Mouse (Mus musculus) MEL (cell line): ENCODE data around the gene Tle3. TPM values are rescaled to one million over a fixed set of nuclear protein-coding genes. Genes with fewer than 3 reads are reported as not detected.
A peak's percentile ranks its signal among the peaks of the same experiment; 100 is the strongest.

ENCODE experiments used
- DNase-seq: peaks from one replicate; pipeline ENCODE4 v3.0.0; 2011; ENCODE audit warnings: low read depth, low spot score
- H3K27ac ChIP-seq: 2 replicates; pipeline ENCODE4 v1.5.1; 2012; ENCODE audit warnings: low read depth, mild to moderate bottlenecking, control low read depth, low read length, moderate library complexity; ENCODE audit not compliant: control insufficient read depth
- H3K27me3 ChIP-seq, 2 experiments: fragments of 150-350 bp in 1 of 2; sonication (generic) in 1 of 2; 2 replicates each; pipeline ENCODE4 v1.6.1; 2012; ENCODE audit warnings: low read length in 2 of 2, mild to moderate bottlenecking in 2 of 2, improper control_type of control experiment in 1 of 2, moderate library complexity in 1 of 2; ENCODE audit not compliant: insufficient read depth in 2 of 2, control insufficient read depth in 1 of 2
- H3K36me3 ChIP-seq, 2 experiments: 2 replicates each; pipeline ENCODE4 v1.6.1; 2012 to 2014; ENCODE audit warnings: low read length in 2 of 2, improper control_type of control experiment in 1 of 2, inconsistent platforms in 1 of 2, mild to moderate bottlenecking in 1 of 2; ENCODE audit not compliant: insufficient read depth in 2 of 2, control insufficient read depth in 1 of 2
- H3K4me1 ChIP-seq, 2 experiments: fragments of 150-350 bp in 1 of 2; sonication (generic) in 1 of 2; 2 replicates each; pipeline ENCODE4 v1.6.1; 2012; ENCODE audit warnings: low read length in 2 of 2, improper control_type of control experiment in 1 of 2, mild to moderate bottlenecking in 1 of 2; ENCODE audit not compliant: insufficient read depth in 2 of 2, control insufficient read depth in 1 of 2
- H3K4me3 ChIP-seq, 2 experiments: fragments of 150-350 bp in 1 of 2; sonication (generic) in 1 of 2; 2 replicates each; pipeline ENCODE4 v1.5.1; 2012; ENCODE audit warnings: low read depth in 2 of 2, low read length in 2 of 2, mild to moderate bottlenecking in 2 of 2, moderate library complexity in 2 of 2, control low read depth in 1 of 2, improper control_type of control experiment in 1 of 2; ENCODE audit not compliant: control insufficient read depth in 1 of 2, insufficient read depth in 1 of 2
- H3K79me2 ChIP-seq: 2 replicates; pipeline ENCODE4 v1.6.1; 2012; ENCODE audit warnings: mild to moderate bottlenecking, low read length, moderate library complexity; ENCODE audit not compliant: control insufficient read depth, poor library complexity, insufficient read depth
- H3K9ac ChIP-seq: 2 replicates; pipeline ENCODE4 v1.6.1; 2012; ENCODE audit warnings: low read depth, mild to moderate bottlenecking, control low read depth, low read length, moderate library complexity; ENCODE audit not compliant: control insufficient read depth, poor library complexity, severe bottlenecking
- H3K9me3 ChIP-seq: fragments of 150-350 bp; sonication (generic); replicated peaks from 2 replicates; pipeline ENCODE4 v1.6.1; 2012; ENCODE audit warnings: mild to moderate bottlenecking, low read length, improper control_type of control experiment, moderate library complexity; ENCODE audit not compliant: insufficient read depth
- BHLHE40 ChIP-seq: IDR thresholded peaks from 2 replicates; pipeline ENCODE4 v1.6.1; 2012; ENCODE audit warnings: low read depth, mild to moderate bottlenecking, inconsistent platforms, low read length, improper control_type of control experiment, borderline replicate concordance
- CHD1 ChIP-seq: IDR thresholded peaks from 2 replicates; pipeline ENCODE4 v1.6.1; 2012; ENCODE audit warnings: low read depth, mild to moderate bottlenecking, inconsistent platforms, low read length, improper control_type of control experiment
- CHD2 ChIP-seq: IDR thresholded peaks from 2 replicates; pipeline ENCODE4 v1.6.1; 2011; ENCODE audit warnings: low read length, improper control_type of control experiment
- E2F4 ChIP-seq: IDR thresholded peaks from 2 replicates; pipeline ENCODE4 v1.6.1; 2011; ENCODE audit warnings: low read depth, low read length, improper control_type of control experiment, borderline replicate concordance
- EP300 ChIP-seq, 2 experiments: IDR thresholded peaks; 2 replicates each; pipeline ENCODE4 v1.6.1; 2011; ENCODE audit warnings: improper control_type of control experiment in 2 of 2, low read length in 2 of 2, low read depth in 1 of 2, mild to moderate bottlenecking in 1 of 2
- GABPA ChIP-seq: IDR thresholded peaks from 2 replicates; pipeline ENCODE4 v1.6.1; 2012; ENCODE audit warnings: low read depth, mild to moderate bottlenecking, inconsistent platforms, low read length, improper control_type of control experiment, moderate library complexity
- GATA1 ChIP-seq: IDR thresholded peaks from 2 replicates; pipeline ENCODE4 v1.6.1; 2011; ENCODE audit warnings: low read depth, low read length, improper control_type of control experiment
- HCFC1 ChIP-seq: IDR thresholded peaks from 2 replicates; pipeline ENCODE4 v1.6.1; 2012; ENCODE audit warnings: low read depth, mild to moderate bottlenecking, inconsistent platforms, low read length, improper control_type of control experiment, moderate library complexity
- JUND ChIP-seq: IDR thresholded peaks from 2 replicates; pipeline ENCODE4 v1.6.1; 2011; ENCODE audit warnings: low read depth, mild to moderate bottlenecking, improper control_type of control experiment, low read length
- KAT2A ChIP-seq: conservative IDR thresholded peaks from 2 replicates; pipeline ENCODE4 v1.6.1; 2012; ENCODE audit warnings: low read depth, low read length, improper control_type of control experiment, inconsistent platforms
- MAFK ChIP-seq: IDR thresholded peaks from 2 replicates; pipeline ENCODE4 v1.6.1; 2011; ENCODE audit warnings: low read depth, mild to moderate bottlenecking, low read length, improper control_type of control experiment, borderline replicate concordance
- MAX ChIP-seq: IDR thresholded peaks from 2 replicates; pipeline ENCODE4 v1.6.1; 2011; ENCODE audit warnings: low read length, improper control_type of control experiment
- MAZ ChIP-seq: IDR thresholded peaks from 2 replicates; pipeline ENCODE4 v1.6.1; 2012; ENCODE audit warnings: low read depth, mild to moderate bottlenecking, inconsistent platforms, low read length, improper control_type of control experiment
- MEF2A ChIP-seq: IDR thresholded peaks from 2 replicates; pipeline ENCODE4 v1.6.1; 2014; ENCODE audit warnings: low read depth, mild to moderate bottlenecking, inconsistent platforms, low read length, improper control_type of control experiment; ENCODE audit not compliant: poor library complexity, insufficient replicate concordance, severe bottlenecking; ENCODE audit errors: extremely low read depth
- MXI1 ChIP-seq: IDR thresholded peaks from 2 replicates; pipeline ENCODE4 v1.6.1; 2011; ENCODE audit warnings: mild to moderate bottlenecking, low read depth, low read length, improper control_type of control experiment
- MYB ChIP-seq: IDR thresholded peaks from 2 replicates; pipeline ENCODE4 v1.6.1; 2011; ENCODE audit warnings: mild to moderate bottlenecking, low read depth, low read length, improper control_type of control experiment
- MYC ChIP-seq: IDR thresholded peaks from 2 replicates; pipeline ENCODE4 v1.6.1; 2011; ENCODE audit warnings: low read depth, mild to moderate bottlenecking, low read length, improper control_type of control experiment, moderate library complexity
- NELFE ChIP-seq: IDR thresholded peaks from 2 replicates; pipeline ENCODE4 v1.6.1; 2011; ENCODE audit warnings: low read depth, low read length, improper control_type of control experiment
- NRF1 ChIP-seq: IDR thresholded peaks from 2 replicates; pipeline ENCODE4 v1.6.1; 2014; ENCODE audit warnings: low read depth, mild to moderate bottlenecking, inconsistent platforms, low read length, improper control_type of control experiment, moderate library complexity; ENCODE audit not compliant: poor library complexity, insufficient read depth, severe bottlenecking
- POLR2A ChIP-seq, 2 experiments: IDR thresholded peaks; 2 replicates each; pipeline ENCODE4 v1.6.1; 2011 to 2012; ENCODE audit warnings: low read length in 2 of 2, mild to moderate bottlenecking in 2 of 2, control low read depth in 1 of 2, improper control_type of control experiment in 1 of 2, low read depth in 1 of 2, moderate library complexity in 1 of 2; ENCODE audit not compliant: control insufficient read depth in 1 of 2, insufficient read depth in 1 of 2, poor library complexity in 1 of 2
- POLR2AphosphoS2 ChIP-seq: IDR thresholded peaks from 2 replicates; pipeline ENCODE4 v1.6.1; 2011; ENCODE audit warnings: low read length, improper control_type of control experiment
- POLR2AphosphoS5 ChIP-seq: IDR thresholded peaks from 2 replicates; pipeline ENCODE4 v1.6.1; 2012; ENCODE audit warnings: low read depth, borderline replicate concordance, mild to moderate bottlenecking, inconsistent platforms, low read length, moderate library complexity, mixed read lengths
- RAD21 ChIP-seq: IDR thresholded peaks from 2 replicates; pipeline ENCODE4 v1.6.1; 2011; ENCODE audit warnings: mild to moderate bottlenecking, low read depth, low read length, improper control_type of control experiment
- RCOR1 ChIP-seq: IDR thresholded peaks from 2 replicates; pipeline ENCODE4 v1.6.1; 2012; ENCODE audit warnings: low read depth, mild to moderate bottlenecking, inconsistent platforms, low read length, improper control_type of control experiment
- SIN3A ChIP-seq: IDR thresholded peaks from 2 replicates; pipeline ENCODE4 v1.6.1; 2012; ENCODE audit warnings: low read length, improper control_type of control experiment, inconsistent platforms
- SMC3 ChIP-seq: IDR thresholded peaks from 2 replicates; pipeline ENCODE4 v1.6.1; 2011; ENCODE audit warnings: low read depth, low read length, improper control_type of control experiment
- TAL1 ChIP-seq: IDR thresholded peaks from 2 replicates; pipeline ENCODE4 v1.6.1; 2012; ENCODE audit warnings: mild to moderate bottlenecking, inconsistent platforms, low read length, moderate library complexity, mixed read lengths
- TBP ChIP-seq: IDR thresholded peaks from 2 replicates; pipeline ENCODE4 v1.8.0; 2011; ENCODE audit warnings: low read depth, low read length, improper control_type of control experiment
- TCF12 ChIP-seq: IDR thresholded peaks from 2 replicates; pipeline ENCODE4 v1.6.1; 2014; ENCODE audit warnings: low read depth, mild to moderate bottlenecking, inconsistent platforms, low read length, improper control_type of control experiment, moderate library complexity
- UBTF ChIP-seq: IDR thresholded peaks from 2 replicates; pipeline ENCODE4 v1.6.1; 2012; ENCODE audit warnings: low read depth, mild to moderate bottlenecking, inconsistent platforms, low read length, improper control_type of control experiment, moderate library complexity, borderline replicate concordance; ENCODE audit not compliant: insufficient read depth
- USF1 ChIP-seq: IDR thresholded peaks from 2 replicates; pipeline ENCODE4 v1.6.1; 2014; ENCODE audit warnings: low read depth, mild to moderate bottlenecking, inconsistent platforms, low read length, improper control_type of control experiment, moderate library complexity
- USF2 ChIP-seq, 2 experiments: IDR thresholded peaks; 2 replicates each; pipeline ENCODE4 v1.6.1; 2011 to 2012; ENCODE audit warnings: improper control_type of control experiment in 2 of 2, low read length in 2 of 2, borderline replicate concordance in 1 of 2, inconsistent platforms in 1 of 2, low read depth in 1 of 2, mild to moderate bottlenecking in 1 of 2; ENCODE audit not compliant: insufficient read depth in 1 of 2
- ZC3H11A ChIP-seq: IDR thresholded peaks from 2 replicates; pipeline ENCODE4 v1.6.1; 2012; ENCODE audit warnings: low read depth, mild to moderate bottlenecking, inconsistent platforms, low read length, improper control_type of control experiment
- ZMIZ1 ChIP-seq: IDR thresholded peaks from 2 replicates; pipeline ENCODE4 v1.6.1; 2012; ENCODE audit warnings: low read depth, mild to moderate bottlenecking, inconsistent platforms, low read length, improper control_type of control experiment, moderate library complexity
- ZNF384 ChIP-seq: IDR thresholded peaks from 2 replicates; pipeline ENCODE4 v1.6.1; 2012; ENCODE audit warnings: low read depth, mild to moderate bottlenecking, inconsistent platforms, low read length, improper control_type of control experiment
- polyA plus RNA-seq, 2 experiments: library from polyadenylated mRNA; stranded (reverse) in 1 of 2; unstranded in 1 of 2; fragments of >175 nt in 1 of 2; fragments of >200 nt in 1 of 2; gene quantifications; 2 replicates each; pipeline versions ENCODE4 v1.2.1 to v1.2.4; 2012; ENCODE audit warnings: low replicate concordance in 2 of 2, low read depth in 1 of 2; ENCODE audit not compliant: insufficient read length in 2 of 2, insufficient read depth in 1 of 2, missing spikeins in 1 of 2
- total RNA-seq: library from RNA; depleted of rRNA; stranded (reverse); fragments of 300-350 nt; gene quantifications from 2 replicates; pipeline ENCODE4 v1.2.3, GENCODE M21; 2012; rRNA removed

Tle3 gene
- total RNA-seq = 20.3 and 28.4 TPM in 2 replicates
- polyA plus RNA-seq = 10 to 100 TPM in 1 of 2 experiments, not detected in 1; 26.8 TPM

- Histone ChIP-seq H3K27me3 (no peaks in the 10 kb centered on the region; a peak in 1 of 4 replicates), H3K27ac (peak within 1 kb of the TSS; percentile 96)
- TF ChIP-seq NRF1 (no peak), E2F4 (no peak), USF1 (peak; percentile 77), KAT2A (no peak; the same call in 1 of the 2 replicates), POLR2AphosphoS5 (no peak; the same call in 1 of the 2 replicates), USF2 (IDR thresholded peaks at IDR 0.05; ENCODE audit: borderline replicate concordance in 1 of 2, insufficient read depth in 1 of 2, low read depth in 1 of 2, low read length in 2 of 2) (no peak), ZNF384 (peak; percentile 96), SIN3A (peak; percentile 91), GABPA (no peak), HCFC1 (peak; percentile 36), TCF12 (no peak), NELFE (peak; percentile 72), MAX (peak; percentile 96), POLR2A (IDR thresholded peaks at IDR 0.05; ENCODE audit: control insufficient read depth in 1 of 2, insufficient read depth in 1 of 2, low read depth in 1 of 2, low read length in 2 of 2, poor library complexity in 1 of 2) (peak; percentile 60 to 82; a peak in 2 of 4 replicates), ZC3H11A (no peak), POLR2AphosphoS2 (peak; percentile 76; the same call in 1 of the 2 replicates), MAFK (no peak), MEF2A (no peak), MYB (no peak), BHLHE40 (peak; percentile 97), GATA1 (peak; percentile 31; the same call in 1 of the 2 replicates), UBTF (no peak), MXI1 (peak; percentile 94), JUND (no peak), CHD2 (peak; percentile 82), EP300 (IDR thresholded peaks at IDR 0.05; ENCODE audit: low read depth in 1 of 2, low read length in 2 of 2) (no peak; a peak in 1 of 4 replicates), TBP (peak; percentile 88), MYC (peak; percentile 94), MAZ (0 out of 2 replicates have a peak, but pooled peaks have one; percentile 17), RCOR1 (no peak), TAL1 (no peak), ZMIZ1 (peak; percentile 83), RAD21 (no peak; the same call in 1 of the 2 replicates), SMC3 (no peak), CHD1 (no peak)
Measured at GRCm38 (mm10) chr9:61371755-61372509, at the start of gene Tle3. Gene Tle3, plus strand, starts transcription at chr9:61372366.

More at GRCm38 (mm10) chr9:61371755-61372509, at the start of gene Tle3:
- Histone ChIP-seq H3K36me3 (peaks cover 3 to 28% of the 10 kb centered on the region in 2 experiments), H3K79me2 (peaks cover 48% of the 10 kb centered on the region), H3K4me1 (peaks cover 12 to 34% of the 10 kb centered on the region in 2 experiments), H3K9ac (peak within 1 kb of the TSS; percentile 95), H3K4me3 (peak within 1 kb of the TSS; percentile 74 to 87), H3K9me3 (no peaks in the 10 kb centered on the region)
- peak; percentile 98 for DNase-seq
